Mouse (Mus musculus) heart, postnatal 4 days (tissue): Measurements from ENCODE around the gene Tmem47. TPM values are rescaled to one million over a fixed set of nuclear protein-coding genes. Genes with fewer than 3 reads are reported as not detected.

Source experiments
- DNase-seq: peaks from one replicate; pipeline ENCODE4 v3.0.0; 2021
- total RNA-seq, 2 experiments: library from RNA; stranded (reverse); gene quantifications; 2 replicates each; pipeline ENCODE4 v1.2.3; 2021

The Tmem47 gene
- 10 to 100 TPM; 35.0 to 41.9 TPM for total RNA-seq

GRCm38 (mm10) chrX:81070210-81070803, at the start of gene Tmem47:
Gene Tmem47 (plus strand): TSS chrX:81070698.
- peak; percentile 77 for DNase-seq

GRCm38 (mm10) chrX:81070804-81071461, 435 bp downstream of the Tmem47 start:
- peak; percentile 25 for DNase-seq

DNA sequence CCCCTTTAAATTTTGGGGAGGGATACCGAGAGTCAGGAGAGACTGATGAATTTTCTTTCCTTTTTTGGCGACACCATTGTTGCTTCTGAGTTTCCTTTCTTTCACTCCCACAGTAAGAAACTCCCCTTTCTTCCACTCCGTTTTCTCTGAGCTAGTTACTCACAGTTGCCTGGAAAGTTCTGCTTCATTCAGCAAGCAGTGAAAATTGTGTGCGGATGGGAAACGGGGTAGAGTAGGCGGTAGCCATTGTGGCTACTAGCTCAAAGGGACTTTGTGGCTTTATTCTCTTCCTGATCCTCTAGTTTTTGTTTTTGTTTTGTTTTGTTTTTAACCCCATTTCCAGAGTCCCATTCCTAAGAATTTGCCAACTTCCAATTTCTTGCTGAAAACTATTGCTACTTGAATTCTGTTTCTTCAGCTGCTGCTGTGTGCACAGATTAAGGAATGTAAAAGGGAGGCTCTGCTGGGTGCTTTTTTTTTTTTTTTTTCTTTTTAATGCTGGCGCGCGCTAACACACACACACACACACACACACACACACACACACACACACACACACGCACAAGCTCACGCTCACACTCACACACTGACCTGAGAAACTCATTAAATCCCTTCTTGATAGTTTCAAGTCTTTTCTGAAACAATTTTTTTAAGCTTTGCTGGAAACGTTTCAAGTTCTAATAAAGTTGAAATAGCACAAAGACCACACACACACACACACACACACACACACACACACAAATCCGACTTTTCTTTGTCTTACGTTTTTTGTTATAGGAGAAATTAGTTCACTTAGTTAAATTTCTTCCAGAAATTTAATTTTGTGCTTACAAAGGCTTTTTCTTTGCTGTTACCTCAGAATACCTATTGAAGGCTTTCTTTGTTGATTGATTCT, 1.5 kb downstream of the Tmem47 start:
- no peak for DNase-seq

- no peak for DNase-seq
Observed at GRCm38 (mm10) chrX:81072651-81073050, 2.2 kb downstream of the Tmem47 start.

DNA sequence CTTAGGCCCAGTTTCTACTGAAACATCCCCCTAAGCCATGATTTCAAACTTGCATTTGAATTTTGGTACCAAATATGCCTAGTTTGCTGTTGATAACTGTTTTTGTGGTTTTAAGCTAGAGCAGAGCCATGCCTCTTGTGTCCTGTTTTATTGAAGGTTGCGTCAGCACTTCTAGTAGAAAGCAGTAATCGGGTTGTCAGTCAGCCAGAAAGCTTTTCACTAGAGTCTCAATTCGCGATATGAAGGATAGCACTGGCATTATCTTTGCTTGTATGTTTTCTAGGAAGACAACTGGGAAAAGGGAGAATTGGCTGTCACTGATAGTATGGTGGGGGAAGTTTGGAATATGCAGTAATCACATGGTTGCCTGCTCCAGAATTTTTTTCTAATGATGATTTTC, 3.3 kb downstream of the Tmem47 start:
- DNase-seq, result no peak

- DNase-seq, result no peak
Observed at GRCm38 (mm10) chrX:81078522-81078921, 8.0 kb downstream of the Tmem47 start.

GRCm38 (mm10) chrX:81080996-81081395, 10.5 kb downstream of the Tmem47 start:
- DNase-seq, result peak; percentile 20

DNA sequence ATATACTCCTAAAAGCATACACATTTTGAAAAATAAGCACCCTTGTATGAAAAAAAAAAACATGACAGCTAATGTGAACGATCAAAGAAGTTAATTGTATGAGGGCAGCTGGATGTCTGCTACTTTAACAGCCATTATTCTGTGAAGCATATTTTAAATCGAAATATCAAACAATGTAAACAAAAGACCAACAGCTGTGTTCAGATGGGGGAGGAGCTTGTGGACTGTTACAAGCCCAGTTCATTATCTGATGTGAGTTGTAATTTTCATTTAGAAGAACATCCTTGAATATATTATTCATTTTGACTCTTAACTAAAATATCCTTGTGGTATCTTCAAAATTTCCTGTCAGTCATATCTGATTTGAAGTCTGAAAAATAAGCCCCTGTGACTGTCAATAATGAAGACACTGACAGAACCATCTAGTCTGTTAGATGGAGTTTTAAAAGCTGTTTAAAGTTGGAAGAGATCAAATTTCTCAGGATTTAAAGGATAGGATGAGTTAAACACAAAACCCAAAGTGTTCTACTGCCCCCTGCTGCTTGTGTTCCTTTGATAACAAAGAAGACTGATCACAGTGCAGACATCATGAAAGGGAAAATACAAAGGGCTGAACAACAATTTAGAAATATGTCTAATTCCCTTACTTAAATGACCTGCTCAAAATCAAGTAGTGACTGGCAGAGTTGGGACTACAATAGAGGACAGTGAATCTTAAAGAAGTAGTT, 14.7 kb downstream of the Tmem47 start:
- peak; percentile 55 for DNase-seq

GRCm38 (mm10) chrX:81147416-81147815, 76.9 kb downstream of the Tmem47 start:
- DNase-seq, result no peak
